Mouse (Mus musculus) adrenal gland, postnatal 36 days (tissue): Measurements from ENCODE around the gene Rpl12. TPM values are rescaled to one million over a fixed set of nuclear protein-coding genes. Genes with fewer than 3 reads are reported as not detected.
A peak's percentile ranks its signal among the peaks of the same experiment; 100 is the strongest.

Experiments used
- DNase-seq, 2 experiments: peaks; one replicate each; pipeline ENCODE4 v3.0.0; 2021; ENCODE audit warnings: mixed read lengths in 1 of 2
- total RNA-seq, 2 experiments: library from RNA; stranded (reverse); gene quantifications; 2 replicates each; pipeline ENCODE4 v1.2.3; 2021

The Rpl12 gene
- total RNA-seq, 2 experiments from 2014 or later = 165 to 189 TPM

DNA sequence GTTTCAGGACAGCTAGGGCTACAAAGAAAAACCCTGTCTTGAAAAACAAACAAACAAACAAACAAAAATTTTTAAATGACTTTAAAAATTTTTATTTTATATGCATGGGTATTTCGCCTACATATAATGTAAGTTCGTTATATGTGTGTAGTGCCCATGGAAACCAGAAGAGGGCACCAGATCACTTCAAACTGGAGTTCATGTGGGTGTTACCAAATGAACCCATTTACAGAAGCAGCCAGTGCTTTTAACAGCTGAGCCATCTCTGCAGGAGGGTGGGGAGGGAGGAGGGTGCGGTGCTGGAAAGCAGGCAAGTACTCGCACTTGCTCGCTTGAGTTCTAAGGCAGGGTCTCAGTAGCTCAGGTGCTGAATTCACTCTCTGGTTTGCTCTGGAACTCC is 21.9 kb upstream of the Rpl12 start:
- peak in 1 of 2 experiments; percentile 26 for DNase-seq

DNA sequence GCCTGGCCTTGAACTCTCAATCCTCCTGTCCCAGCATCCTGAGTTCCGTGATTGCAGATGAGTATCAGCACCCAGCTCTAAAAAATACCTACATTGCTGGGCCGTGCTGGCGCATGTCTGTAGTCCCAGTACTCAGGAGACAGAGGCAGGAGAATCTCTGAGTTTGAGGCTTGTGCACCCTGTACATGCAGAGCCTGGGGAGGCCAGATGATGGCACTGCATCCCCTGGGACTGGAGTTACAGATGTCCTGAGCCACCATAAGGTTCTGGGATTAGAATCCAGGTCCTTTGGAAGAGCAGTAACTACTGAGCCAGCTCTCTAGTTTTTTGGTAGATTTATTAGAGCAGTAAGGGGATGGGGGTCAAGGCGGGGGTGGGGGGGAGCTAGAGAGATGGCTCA is 20.9 kb upstream of the Rpl12 start:
- DNase-seq = no peak

DNA sequence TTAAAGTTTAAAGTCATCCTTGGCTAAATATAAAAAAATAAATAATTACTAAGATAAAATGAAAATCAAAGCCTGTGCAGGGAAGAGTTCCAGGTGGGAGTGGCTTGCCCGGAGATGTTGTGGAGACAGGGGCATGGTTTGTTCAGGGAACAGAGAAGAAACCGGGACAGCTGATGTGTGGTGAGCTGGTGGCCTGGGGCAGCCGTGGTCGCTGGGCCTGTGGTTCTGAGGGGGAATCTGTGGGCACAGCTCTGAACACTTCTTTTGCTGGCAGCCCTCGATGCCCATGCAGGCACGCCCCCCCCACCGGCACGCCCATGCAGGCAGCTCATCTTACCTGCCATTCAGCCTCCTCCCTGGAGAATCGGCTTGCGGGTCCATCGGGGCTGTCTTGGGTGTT is 13.9 kb upstream of the Rpl12 start:
- no peak for DNase-seq

DNA sequence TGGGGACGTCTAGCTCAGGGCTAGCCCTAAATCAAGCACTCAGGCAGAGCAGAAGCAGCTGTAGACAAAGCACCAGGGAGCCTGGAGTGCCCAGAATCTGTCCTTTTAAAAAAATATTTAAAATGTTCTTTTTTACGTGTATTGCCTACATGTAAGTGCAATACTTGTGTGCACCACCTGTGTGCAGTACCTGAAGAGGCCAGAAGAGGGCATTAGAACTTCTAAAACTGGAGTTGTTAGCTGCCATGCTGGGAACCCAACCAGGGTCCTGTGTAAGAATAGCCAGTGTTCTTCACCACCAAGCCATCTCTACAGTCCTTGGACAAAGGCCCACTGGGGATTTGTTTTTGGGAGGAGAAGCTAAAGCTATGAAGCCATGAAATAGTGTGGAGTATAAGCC is 6.8 kb upstream of the Rpl12 start:
- DNase-seq = no peak

DNA sequence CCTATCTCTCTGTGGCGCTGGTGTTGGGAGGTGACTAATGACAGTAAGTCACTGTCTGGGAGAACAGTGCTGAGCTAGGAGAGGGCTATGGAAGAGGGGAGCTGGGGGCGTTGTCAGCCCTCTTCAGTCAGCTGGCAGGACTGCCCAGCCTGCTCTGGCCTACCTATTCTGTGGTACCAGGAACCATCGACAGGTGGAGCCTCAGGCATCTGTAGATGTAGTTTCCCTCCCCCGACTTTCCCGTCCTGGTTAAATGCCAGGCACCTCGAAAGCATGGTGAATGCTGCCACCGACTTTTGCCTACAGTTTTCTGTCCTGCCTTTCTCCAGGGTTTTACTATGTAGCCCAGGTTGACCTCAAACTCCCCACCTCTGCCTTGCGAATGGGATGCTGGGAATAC is 4.0 kb upstream of the Rpl12 start:
- DNase-seq = no peak

DNA sequence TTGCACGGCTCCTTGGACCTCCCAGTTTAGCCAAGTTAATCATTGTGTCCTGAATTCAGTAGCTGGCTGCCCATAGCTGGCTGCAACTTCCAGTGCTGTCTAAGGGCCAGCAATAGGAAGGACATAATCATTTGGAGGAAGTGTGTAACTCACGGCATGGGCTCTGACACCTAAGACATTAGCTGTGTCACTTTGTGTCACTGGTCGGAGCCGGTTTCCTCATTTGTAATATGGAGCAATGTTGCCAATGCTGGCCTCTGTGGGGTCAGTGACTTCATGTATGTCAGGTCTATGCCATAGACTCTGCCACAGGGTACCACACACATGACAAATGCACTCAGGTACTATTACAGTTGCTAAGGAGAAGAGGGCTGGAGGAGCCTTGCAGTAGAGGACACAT is 1.1 kb upstream of the Rpl12 start:
- DNase-seq = no peak

DNA sequence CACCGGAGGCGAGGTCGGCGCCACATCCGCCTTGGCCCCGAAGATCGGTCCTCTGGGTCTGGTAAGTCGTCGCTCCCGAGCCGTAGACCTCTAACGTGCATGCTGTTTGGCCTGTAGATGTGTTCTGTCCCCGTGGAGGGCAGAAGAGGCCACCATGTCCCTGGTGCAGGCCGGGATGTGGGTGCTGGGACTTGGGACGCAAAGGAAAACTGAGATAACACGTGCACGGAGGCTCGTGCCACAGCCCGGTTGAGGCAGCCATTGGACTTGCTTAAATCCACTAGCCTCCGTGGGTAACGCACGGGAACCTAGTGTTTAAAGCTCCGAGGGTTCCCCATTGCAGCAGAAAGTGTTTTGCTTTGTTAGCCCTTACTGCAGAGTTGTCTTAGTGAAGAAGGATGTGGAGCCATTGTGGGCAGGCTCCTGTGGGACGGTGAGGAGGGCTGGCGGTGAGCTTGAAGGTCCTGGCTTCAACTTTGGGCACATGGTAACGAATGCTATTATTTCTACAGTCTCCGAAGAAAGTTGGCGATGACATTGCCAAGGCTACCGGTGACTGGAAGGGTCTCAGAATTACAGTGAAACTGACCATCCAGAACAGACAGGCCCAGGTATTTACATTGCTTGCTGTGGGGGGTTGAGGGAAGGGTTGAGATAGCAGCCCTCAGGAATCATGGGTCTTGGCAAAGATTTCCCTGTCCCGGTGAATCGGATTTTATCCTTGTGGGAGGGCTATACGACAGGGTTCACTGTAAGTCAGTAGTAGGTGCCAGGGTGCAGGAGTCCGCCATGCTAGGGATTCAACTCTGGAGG is 909 bp downstream of the Rpl12 start:
- DNase-seq = peak; percentile 38 to 48

DNA sequence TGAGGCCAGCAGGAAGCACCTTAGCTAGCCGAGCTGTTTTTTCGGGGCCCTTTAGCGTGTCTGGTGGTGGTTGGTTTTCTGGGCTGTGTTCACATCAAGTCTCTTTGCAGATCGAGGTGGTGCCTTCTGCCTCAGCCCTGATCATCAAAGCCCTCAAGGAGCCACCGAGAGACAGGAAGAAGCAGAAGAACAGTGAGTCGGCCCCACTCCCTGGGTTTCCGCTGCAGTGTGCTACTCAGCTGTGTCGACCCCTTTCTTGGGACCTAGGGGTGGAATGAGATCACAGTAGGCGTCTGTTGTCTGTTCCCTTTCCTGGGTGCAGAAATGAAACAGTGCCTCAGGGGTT is 1.5 kb downstream of the Rpl12 start:
- DNase-seq = no peak

DNA sequence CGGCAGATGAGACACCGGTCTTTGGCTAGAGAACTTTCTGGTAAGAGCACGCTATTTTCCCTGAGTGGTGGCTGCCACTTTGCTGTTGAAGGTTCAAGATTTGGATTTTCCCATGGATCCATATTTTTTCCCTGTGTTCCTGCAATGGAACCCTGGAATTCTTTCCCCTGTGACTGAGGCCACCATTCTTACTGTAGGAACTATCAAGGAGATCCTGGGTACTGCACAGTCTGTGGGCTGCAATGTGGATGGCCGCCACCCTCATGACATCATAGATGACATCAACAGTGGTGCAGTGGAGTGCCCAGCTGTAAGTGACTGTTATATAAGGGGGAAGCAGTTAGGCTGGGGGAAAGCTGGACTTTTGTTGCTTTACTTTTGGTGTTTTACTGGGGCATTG is 2.2 kb downstream of the Rpl12 start:
- DNase-seq = no peak

DNA sequence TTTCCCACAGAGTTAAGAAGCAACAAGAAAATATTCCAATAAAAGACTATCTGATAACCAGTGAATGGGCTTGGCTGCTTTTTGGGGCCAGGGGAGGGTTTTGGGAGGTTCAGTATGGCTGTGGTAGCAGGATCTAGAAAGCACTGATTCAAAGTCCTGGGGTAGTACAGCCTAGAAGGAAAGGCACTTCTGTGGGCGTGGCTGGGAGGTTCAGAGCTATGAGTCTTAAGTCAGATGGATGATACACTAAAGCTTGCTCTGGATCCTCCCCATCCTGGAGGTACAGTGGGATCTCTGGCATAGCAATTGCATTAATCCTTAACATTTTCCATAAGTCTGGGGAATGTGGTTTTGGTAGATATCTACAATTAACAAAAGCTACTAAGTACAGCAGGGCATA is 2.6 kb downstream of the Rpl12 start:
- DNase-seq = no peak

DNA sequence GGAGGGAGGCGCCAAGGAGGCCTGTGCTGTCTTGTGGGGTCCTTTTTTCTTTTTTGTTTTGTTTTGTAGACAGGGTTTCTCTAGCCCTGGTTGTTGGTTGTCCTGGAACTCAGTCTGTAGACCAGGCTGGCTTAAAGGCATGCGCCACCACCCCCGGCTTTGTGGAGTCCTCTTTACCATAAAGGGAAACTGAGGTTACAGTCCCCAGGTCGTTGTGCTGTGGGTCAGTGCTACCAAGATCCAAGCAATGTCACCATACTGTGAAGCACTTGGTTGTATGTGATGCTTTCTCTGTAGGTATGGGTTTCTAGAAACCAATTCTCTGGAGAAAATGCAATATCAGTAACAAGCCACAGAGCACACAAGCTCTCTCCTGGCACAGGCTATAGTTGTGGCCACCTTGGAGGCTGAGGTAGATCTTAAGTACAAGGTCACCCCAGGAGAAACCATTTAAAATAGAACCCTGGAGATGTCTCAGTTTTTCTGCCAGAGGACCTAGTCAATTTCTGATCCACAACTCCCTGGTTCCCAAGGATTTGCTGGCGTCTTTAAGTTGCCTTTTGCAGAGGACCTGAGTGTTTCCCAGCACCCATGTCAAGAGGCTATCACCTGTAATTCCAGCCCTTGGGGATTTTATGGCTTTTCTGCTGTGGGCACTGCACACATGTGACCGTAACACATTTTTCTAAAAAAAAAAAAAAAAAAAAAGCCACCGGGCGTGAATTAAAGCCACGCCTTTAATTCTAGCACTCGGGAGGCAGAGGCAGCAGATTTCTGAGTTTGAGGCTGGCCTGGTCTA is 3.5 kb downstream of the Rpl12 start:
- no peak for DNase-seq

DNA sequence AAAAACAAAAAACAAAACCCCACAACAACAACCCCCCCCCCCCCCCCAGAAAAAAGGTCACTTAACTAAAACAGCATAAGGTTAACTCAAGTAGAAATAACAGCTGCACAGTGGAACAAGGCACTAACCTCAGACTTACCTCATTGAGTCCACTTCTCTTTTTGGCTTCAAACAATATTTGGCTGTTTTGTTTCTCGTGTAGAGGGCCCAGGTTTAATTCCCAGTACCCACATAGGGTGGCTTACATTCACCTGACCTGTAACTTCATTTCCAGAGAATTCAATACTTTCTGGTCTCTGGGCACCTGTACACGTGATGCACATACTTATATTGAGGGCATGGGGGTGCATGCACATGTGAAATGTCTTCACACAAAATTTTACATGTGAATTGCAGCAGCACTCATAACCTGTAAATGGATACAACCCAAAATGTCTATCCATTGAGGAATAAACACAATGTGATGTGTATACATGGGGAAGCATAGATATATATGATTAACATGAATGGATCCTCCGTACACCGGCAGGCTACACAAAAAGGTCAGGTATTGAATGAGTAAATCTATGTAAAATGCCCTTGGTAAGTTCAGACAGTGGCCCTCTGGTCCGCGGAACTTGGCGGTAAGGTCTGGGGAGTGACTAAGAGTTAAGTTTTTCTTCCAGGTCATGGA is 4.3 kb downstream of the Rpl12 start:
- no peak for DNase-seq

DNA sequence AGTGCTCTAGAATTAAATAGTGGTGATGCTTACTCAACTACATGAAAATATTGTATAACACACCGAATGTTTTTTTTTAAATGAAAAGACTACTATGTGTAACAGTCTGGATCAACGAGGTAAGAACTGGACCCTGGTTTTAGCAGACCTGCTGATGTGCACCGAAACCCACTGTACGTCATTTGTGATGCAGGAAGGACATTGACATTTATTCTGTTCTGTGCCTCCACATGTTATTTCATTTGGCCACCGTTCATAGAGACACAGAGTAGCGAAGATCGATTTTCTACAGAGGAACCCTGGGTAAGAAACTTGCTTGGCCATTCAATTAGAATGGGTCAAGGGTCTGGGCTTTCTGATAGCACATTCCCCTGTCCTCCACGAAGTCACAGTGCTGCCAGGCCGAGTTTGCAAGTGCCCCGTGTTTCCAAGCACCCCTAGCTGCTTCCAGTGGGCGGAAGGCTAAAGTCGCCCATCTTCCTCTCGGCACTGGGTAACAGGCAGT is 4.9 kb downstream of the Rpl12 start:
- no peak for DNase-seq

DNA sequence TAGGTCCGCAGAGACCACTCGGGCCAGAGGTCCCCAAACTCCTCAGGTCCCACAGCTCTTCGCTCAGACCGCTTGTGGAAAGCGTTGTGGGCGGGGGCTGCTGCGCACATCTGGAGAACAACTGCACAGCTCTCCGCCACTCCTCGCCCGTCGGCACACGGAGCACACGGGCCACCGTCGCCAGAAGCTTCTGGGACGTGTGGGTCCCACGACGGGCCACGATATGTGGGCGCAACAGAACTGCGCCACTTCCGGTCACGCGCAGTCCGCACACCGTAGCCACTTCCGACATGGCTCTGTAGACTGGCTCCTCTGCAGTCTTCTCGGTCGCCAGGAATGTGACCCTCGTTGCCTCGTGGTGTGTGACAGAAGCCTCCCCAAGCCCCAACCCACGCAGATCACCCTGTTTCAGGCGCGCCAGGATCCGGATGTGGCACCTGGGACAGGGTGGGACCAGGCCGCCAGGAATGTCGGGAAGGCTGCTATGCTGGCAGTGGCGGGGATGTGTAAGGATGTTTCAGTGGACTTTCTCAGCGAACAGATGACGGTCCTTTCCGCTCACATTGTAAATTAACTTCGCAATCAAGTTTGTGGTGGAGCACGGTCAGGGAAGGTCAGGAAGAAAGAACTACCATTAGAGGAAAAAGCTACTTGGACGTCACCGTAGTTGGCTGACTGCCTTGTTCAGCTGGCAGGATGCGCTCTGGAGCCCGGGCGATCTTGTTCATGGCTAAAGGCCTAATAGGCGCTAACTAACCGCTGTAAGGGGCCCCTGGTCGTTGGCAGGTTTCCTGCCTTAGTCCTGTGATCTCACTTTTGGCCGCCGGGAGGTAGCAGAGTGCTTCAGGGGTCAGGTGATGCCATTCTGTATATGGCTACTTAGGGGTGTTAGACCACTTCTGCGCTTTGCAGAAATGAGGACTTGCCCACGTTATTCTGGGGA is 5.6 kb downstream of the Rpl12 start:
- DNase-seq = peak; percentile 91

DNA sequence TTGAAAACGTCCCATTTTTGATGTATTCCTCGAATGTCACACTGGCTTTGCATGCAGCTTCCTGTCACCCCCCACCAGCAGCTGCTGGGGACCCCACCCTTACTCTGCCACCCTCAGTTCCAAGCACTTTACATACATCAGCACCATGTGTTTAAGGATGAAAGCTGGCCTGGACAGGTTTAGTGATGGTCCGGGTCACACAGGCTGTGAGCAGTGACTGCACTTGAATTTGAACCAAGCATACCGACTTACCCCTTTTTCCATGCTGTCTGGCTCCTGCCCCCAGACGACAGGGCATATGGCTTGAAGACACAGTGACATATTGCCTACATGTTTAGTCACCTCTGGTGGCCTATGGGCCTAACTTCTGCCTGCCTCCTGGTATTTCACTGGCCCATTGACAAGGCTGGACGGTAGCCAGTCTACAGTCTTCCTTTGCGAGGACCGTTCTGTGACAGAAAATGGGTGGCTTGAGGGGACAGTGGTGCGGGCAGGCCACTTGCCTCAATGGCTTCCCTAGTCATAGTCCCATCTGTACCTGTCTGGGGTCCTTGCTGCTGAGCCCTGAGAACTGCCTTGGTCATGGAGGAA is 6.8 kb downstream of the Rpl12 start:
- DNase-seq = no peak

DNA sequence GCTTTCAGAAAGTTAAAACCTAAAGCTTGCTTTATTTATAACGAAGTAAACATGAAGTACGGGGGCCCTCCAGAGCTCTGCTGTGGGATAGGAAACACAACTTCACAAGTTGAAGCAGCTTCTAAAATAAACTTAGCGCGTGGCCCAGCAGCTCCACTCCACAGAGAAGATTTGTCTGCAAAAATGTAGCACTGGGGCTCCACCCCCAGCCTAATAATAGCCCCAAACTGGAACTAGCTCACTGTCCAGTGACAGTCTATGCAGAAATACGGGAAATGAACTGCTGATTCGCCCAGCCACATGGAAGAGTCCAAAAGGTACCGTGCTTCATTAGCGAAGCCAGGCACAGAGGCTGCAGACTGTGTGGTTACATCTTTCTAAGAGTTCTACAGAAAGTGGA is 8.0 kb downstream of the Rpl12 start:
- no peak for DNase-seq

DNA sequence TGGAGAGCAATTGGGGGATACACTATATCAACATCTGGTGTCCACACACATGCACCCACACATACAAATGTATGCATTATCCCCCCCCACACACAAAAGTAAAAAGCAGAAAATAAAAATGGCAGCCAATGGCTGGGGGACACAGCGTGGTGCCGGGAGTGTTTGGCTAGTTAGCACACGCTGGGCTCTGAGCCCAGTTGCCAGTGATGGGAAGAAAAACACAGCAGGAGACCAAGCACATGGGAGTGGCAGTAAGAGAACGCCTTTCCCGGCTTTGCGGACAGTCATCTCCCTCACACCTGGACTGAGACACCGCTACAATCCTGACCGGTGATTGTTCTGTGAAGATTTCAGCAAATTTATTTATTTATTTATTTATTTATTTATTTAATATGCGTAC is 9.9 kb downstream of the Rpl12 start:
- DNase-seq = no peak

DNA sequence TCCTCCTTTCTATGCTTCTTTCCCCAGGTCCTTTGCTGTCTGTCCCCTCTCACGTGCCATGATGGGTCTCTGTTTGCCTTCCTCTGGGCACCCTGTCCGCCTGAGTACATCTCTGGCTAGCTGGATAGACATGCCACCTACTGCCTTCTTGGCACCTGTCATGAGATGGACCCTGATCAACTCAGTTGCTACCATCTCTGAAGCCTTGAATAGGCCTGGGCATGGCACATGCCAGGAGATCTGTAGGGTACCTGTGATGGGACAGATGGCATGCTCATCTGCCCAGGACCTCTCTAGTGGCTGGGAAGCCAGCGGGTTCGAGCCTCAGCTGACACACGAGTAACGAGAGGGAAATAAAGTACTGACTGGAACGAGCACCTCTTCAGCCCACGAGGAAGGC is 12.9 kb downstream of the Rpl12 start:
- DNase-seq = no peak

DNA sequence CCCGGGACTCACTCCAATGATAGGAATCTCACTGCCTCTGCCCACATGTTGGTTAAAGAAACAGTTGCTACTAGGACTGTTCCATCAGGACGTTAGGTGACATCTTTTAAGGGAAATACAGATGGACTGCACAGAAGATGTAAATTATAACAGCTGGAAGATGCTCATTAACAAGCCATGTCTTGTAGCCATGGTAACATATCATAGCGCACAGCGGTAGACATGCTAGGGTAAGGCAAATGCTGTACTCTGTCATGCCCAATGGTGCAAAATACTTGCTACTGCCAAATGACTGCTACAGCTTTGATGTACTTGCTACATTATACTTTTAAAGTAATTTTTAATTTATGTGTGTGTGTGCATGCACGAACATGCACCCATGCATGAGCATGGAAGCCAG is 15.8 kb downstream of the Rpl12 start:
- no peak for DNase-seq

DNA sequence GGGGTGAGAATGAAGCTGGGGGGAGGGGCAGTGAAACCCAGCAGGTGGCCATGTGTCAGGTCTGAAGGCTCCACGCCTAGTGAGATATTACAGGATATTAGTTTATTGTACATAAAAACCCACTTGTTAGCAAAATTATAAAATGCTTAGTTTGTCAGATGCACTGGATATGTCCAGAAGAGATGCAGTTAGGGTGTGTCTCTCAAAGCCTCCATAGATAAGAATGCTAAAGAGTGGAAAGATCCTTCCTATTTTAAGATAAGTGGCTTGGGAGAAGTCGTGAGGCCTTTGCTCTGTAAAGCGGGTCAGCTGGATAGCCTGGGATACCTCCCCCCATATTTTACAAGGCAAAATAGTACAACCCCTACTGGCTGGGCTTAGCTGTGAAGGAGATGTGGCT is 17.3 kb downstream of the Rpl12 start:
- DNase-seq = no peak

DNA sequence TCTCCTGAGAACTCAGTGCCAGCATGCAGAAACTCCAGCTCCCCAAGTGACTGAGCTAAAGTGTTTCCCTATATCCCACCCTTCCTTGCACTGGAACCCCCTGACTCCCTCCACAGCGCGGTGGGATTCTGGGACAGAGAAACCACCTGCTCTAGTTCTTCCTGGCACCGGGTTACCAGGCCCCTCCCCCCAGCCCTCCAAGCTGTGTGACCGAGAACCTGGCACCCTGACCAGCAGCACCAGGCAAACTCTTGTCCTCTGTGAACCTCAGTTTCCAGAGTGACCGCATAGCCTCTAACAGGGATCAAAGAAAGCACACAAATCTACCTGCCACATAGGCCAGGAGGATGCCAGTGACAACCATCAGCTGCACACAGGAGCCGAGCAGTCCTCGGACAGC is 18.3 kb downstream of the Rpl12 start:
- no peak for DNase-seq

DNA sequence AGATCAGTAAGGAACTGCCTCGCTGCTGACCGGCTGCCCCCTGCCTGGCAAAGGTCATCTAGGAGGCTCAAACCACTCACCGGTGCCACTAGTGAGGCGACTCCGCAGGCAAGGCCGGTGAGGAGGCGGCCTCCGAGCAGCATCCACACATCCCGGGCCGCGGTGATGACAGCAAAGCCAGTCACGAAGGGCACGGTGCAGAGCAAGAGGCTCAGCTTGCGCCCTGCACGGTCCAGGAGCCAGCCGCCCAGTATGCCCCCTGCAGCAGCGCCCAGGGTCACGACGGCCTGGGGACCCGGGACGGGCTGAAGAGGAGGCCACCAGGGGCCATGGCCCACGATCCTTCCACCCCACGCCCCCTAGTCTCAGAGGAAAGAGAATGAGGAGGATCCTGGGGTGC is 19.9 kb downstream of the Rpl12 start:
- peak; percentile 63 for DNase-seq
